Mouse (Mus musculus) stomach, postnatal 0 days (tissue): ENCODE measurements at regions not wholly inside any gene's neighbourhood (a gene's known extent, or its start where the extent isn't known, plus 50 kb on each side); places are given as distances from the start of the nearest gene placed in this dataset.

Experiments
- ATAC-seq: fragments of 200-750 bp; cut with Nextera tagmentation; 2 replicates; pipeline ENCODE4 v1.8.0; 2017; ENCODE audit not compliant: low FRiP score, low TSS enrichment
- DNase-seq: peaks from one replicate; pipeline ENCODE4 v3.0.0-alpha.2; 2016; ENCODE audit warnings: low spot score
- H3K27ac ChIP-seq: fragments of 300-500 bp; sonication (generic); replicated peaks from 2 replicates; pipeline ENCODE4 v1.5.1; 2014; ENCODE audit warnings: mild to moderate bottlenecking, control low read depth
- H3K27me3 ChIP-seq: fragments of 300-500 bp; sonication (generic); 2 replicates; pipeline ENCODE4 v1.6.1; 2014; ENCODE audit warnings: low read length; ENCODE audit not compliant: control insufficient read depth, insufficient read depth
- H3K36me3 ChIP-seq: fragments of 300-500 bp; sonication (generic); 2 replicates; pipeline ENCODE4 v1.6.1; 2014; ENCODE audit warnings: low read length, mixed read lengths; ENCODE audit not compliant: control insufficient read depth, insufficient read depth
- H3K4me1 ChIP-seq: fragments of 300-500 bp; sonication (generic); replicated peaks from 2 replicates; pipeline ENCODE4 v1.6.1; 2014; ENCODE audit warnings: antibody characterized with exemption; ENCODE audit not compliant: control insufficient read depth, insufficient read depth
- H3K4me2 ChIP-seq: fragments of 300-500 bp; sonication (generic); replicated peaks from 2 replicates; pipeline ENCODE4 v1.6.1; 2014; ENCODE audit warnings: low read depth, mild to moderate bottlenecking, control low read depth, moderate library complexity
- H3K4me3 ChIP-seq: fragments of 300-500 bp; sonication (generic); 2 replicates; pipeline ENCODE4 v1.5.1; 2014; ENCODE audit warnings: low read depth, low read length, control low read depth
- H3K9ac ChIP-seq: fragments of 300-500 bp; sonication (generic); 2 replicates; pipeline ENCODE4 v1.6.1; 2014; ENCODE audit warnings: mild to moderate bottlenecking, low read length, control low read depth, mixed read lengths
- H3K9me3 ChIP-seq: fragments of 300-500 bp; sonication (generic); 2 replicates; pipeline ENCODE4 v1.6.1; 2016; ENCODE audit warnings: low read length; ENCODE audit not compliant: control insufficient read depth
- CTCF ChIP-seq: IDR thresholded peaks from 2 replicates; pipeline ENCODE4 v1.5.1; 2016; ENCODE audit warnings: antibody characterized with exemption, low read depth, mild to moderate bottlenecking, moderate library complexity
- EP300 ChIP-seq: optimal IDR thresholded peaks from 2 replicates; pipeline ENCODE3; 2016; ENCODE audit warnings: antibody characterized with exemption
- WGBS: fragments of 180-500 bp; shearing (Covaris S2); extraction: QIAGEN DNeasy Blood & Tissue Kit; methylation state at CpG from one replicate; pipeline ENCODE4 v1.1.7; 2014; 5-methylcytosine and 5-hydroxymethylcytosine counted together

- H3K36me3 ChIP-seq, result no peaks in the 10 kb centered on the region
- H3K27me3 ChIP-seq, result no peaks in the 10 kb centered on the region
- H3K4me2 ChIP-seq, result no peak overlapping the region
- TF ChIP-seq CTCF (no peak), EP300 (no peak)
- H3K9me3 ChIP-seq, result no peaks in the 10 kb centered on the region
- H3K4me3 ChIP-seq, result no peak overlapping the region
- no peak for ATAC-seq
- WGBS, result 66% methylated on average over 2 of the region's 2 CpGs
- H3K9ac ChIP-seq, result no peak overlapping the region
- no peaks in the 10 kb centered on the region for H3K4me1 ChIP-seq
- DNase-seq, result no peak
- no peak overlapping the region for H3K27ac ChIP-seq
Measured at GRCm38 (mm10) chr11:71658346-71658745, 91.4 kb upstream of the Wscd1 start.

- Histone ChIP-seq H3K27me3 (no peaks in the 10 kb centered on the region), H3K9ac (no peak overlapping the region), H3K4me3 (no peak overlapping the region), H3K4me1 (no peaks in the 10 kb centered on the region), H3K4me2 (no peak overlapping the region), H3K36me3 (no peaks in the 10 kb centered on the region), H3K27ac (no peak overlapping the region), H3K9me3 (no peaks in the 10 kb centered on the region)
- 56% methylated on average over 19 of the region's 19 CpGs for WGBS
- TF ChIP-seq CTCF (no peak), EP300 (no peak)
- DNase-seq, result no peak
- ATAC-seq, result no peak
Measured at GRCm38 (mm10) chr11:71670111-71671050, 79.3 kb upstream of the Wscd1 start.

GRCm38 (mm10) chr11:71672171-71673050, 77.3 kb upstream of the Wscd1 start:
- Histone ChIP-seq H3K4me1 (no peaks in the 10 kb centered on the region), H3K9me3 (no peaks in the 10 kb centered on the region), H3K9ac (no peak overlapping the region), H3K4me3 (no peak overlapping the region), H3K36me3 (no peaks in the 10 kb centered on the region), H3K27me3 (no peaks in the 10 kb centered on the region), H3K27ac (no peak overlapping the region), H3K4me2 (no peak overlapping the region)
- TF ChIP-seq EP300 (no peak), CTCF (no peak)
- ATAC-seq (peak; percentile 29; the same call in 1 of the 2 replicates), DNase-seq (no peak)
- WGBS, result 24% methylated on average over 8 of the region's 8 CpGs

GRCm38 (mm10) chr11:71674319-71674718, 75.4 kb upstream of the Wscd1 start:
- Histone ChIP-seq H3K4me1 (no peaks in the 10 kb centered on the region), H3K27me3 (no peaks in the 10 kb centered on the region), H3K9me3 (no peaks in the 10 kb centered on the region), H3K27ac (no peak overlapping the region), H3K4me2 (no peak overlapping the region), H3K36me3 (no peaks in the 10 kb centered on the region), H3K4me3 (no peak overlapping the region), H3K9ac (no peak overlapping the region)
- peak; percentile 61 for TF ChIP-seq CTCF
- TF ChIP-seq EP300, result no peak
- no peak for ATAC-seq
- DNase-seq, result peak; percentile 24
- WGBS, result 51% methylated on average over 5 of the region's 5 CpGs

GRCm38 (mm10) chr11:71675714-71676313, 73.9 kb upstream of the Wscd1 start:
- no peak overlapping the region for H3K4me2 ChIP-seq
- H3K27me3 ChIP-seq, result no peaks in the 10 kb centered on the region
- DNase-seq (no peak), ATAC-seq (no peak)
- H3K27ac ChIP-seq, result no peak overlapping the region
- H3K4me3 ChIP-seq, result no peak overlapping the region
- TF ChIP-seq EP300 (no peak), CTCF (no peak)
- 52% methylated on average over 3 of the region's 3 CpGs for WGBS
- no peaks in the 10 kb centered on the region for H3K9me3 ChIP-seq
- no peaks in the 10 kb centered on the region for H3K4me1 ChIP-seq
- H3K9ac ChIP-seq, result no peak overlapping the region
- no peaks in the 10 kb centered on the region for H3K36me3 ChIP-seq
